Mouse (Mus musculus): ENCODE data around the gene Vps13c. TPM values are rescaled to one million over a fixed set of nuclear protein-coding genes. Genes with fewer than 3 reads are reported as not detected.

Vps13c gene
- total RNA-seq, 2 experiments from 2014 or later: 76.8 to 81.1 TPM

GRCm38 (mm10) chr9:68014991-68015396 lies 174.8 kb downstream of the Vps13c start:
- peak; percentile 87 to 88 for DNase-seq (ENCODE audit: low spot score in 2 of 2)

- peak; percentile 55 to 58 for DNase-seq (ENCODE audit: low spot score in 2 of 2)
These were observed 176.2 kb downstream of the Vps13c start for GRCm38 (mm10) chr9:68016255-68016954.

GRCm38 (mm10) chr9:68020776-68021365 lies 180.7 kb downstream of the Vps13c start:
- no peak for DNase-seq (ENCODE audit: low spot score in 2 of 2)

- no peak for DNase-seq (ENCODE audit: low spot score in 2 of 2)
These were observed 182.3 kb downstream of the Vps13c start for GRCm38 (mm10) chr9:68022311-68023043.

GRCm38 (mm10) chr9:68028631-68029030 lies 188.4 kb downstream of the Vps13c start:
- DNase-seq (ENCODE audit: low spot score in 2 of 2): peak in 1 of 2 experiments; percentile 8

- no peak for DNase-seq (ENCODE audit: low spot score in 2 of 2)
These were observed 193.6 kb downstream of the Vps13c start for GRCm38 (mm10) chr9:68033771-68034170.

Other genes with a start within 250 kb of the Vps13c start
- 1 to 10 TPM; 2.8 to 3.2 TPM for gene C2cd4b, start 81.0 kb upstream of the Vps13c start, total RNA-seq (2021)
- under 1 TPM in 1 of 2 experiments, not detected in 1; 0.35 TPM for gene C2cd4a, start 8.1 kb upstream of the Vps13c start, total RNA-seq (2021)